Mouse (Mus musculus) intestine, embryonic 14.5 days (tissue): ENCODE measurements at regions not wholly inside any gene's neighbourhood (a gene's known extent, or its start where the extent isn't known, plus 50 kb on each side); places are given as distances from the start of the nearest gene placed in this dataset.
"Not testable (repeated sequence)": the region's sequence is repeated elsewhere in the genome, so short reads cannot be mapped to it uniquely, and the experiment has no call there.

Source experiments
- ATAC-seq: fragments of 200-750 bp; cut with Nextera tagmentation; replicated peaks from 2 replicates; pipeline ENCODE4 v1.8.0; 2017; ENCODE audit warnings: low read depth, moderate number of reproducible peaks, moderate TSS enrichment, moderate library complexity; ENCODE audit not compliant: low FRiP score, low TSS enrichment
- DNase-seq: peaks from one replicate; pipeline ENCODE4 v3.0.0-alpha.2; 2018; ENCODE audit warnings: low spot score
- H3K27ac ChIP-seq: fragments of 300-500 bp; sonication (generic); 2 replicates; pipeline ENCODE4 v1.5.1; 2014; ENCODE audit warnings: low read depth, mild to moderate bottlenecking, control low read depth
- H3K27me3 ChIP-seq: fragments of 300-500 bp; sonication (generic); replicated peaks from 2 replicates; pipeline ENCODE4 v1.6.1; 2014; ENCODE audit warnings: low read length, control low read depth; ENCODE audit not compliant: control insufficient read depth, insufficient read depth
- H3K36me3 ChIP-seq: fragments of 300-500 bp; sonication (generic); 2 replicates; pipeline ENCODE4 v1.6.1; 2014; ENCODE audit warnings: low read length, control low read depth; ENCODE audit not compliant: control insufficient read depth, insufficient read depth
- H3K4me1 ChIP-seq: fragments of 300-500 bp; sonication (generic); replicated peaks from 2 replicates; pipeline ENCODE4 v1.6.1; 2014; ENCODE audit warnings: low read length, control low read depth, mixed read lengths; ENCODE audit not compliant: control insufficient read depth, insufficient read depth
- H3K4me2 ChIP-seq: fragments of 300-500 bp; sonication (generic); 2 replicates; pipeline ENCODE4 v1.6.1; 2014; ENCODE audit warnings: low read length
- H3K4me3 ChIP-seq: fragments of 300-500 bp; sonication (generic); 2 replicates; pipeline ENCODE4 v1.5.1; 2014; ENCODE audit warnings: low read depth, low read length, control low read depth, mixed read lengths
- H3K9ac ChIP-seq: fragments of 300-500 bp; sonication (generic); 2 replicates; pipeline ENCODE4 v1.6.1; 2014; ENCODE audit warnings: mild to moderate bottlenecking, low read length
- H3K9me3 ChIP-seq: fragments of 300-500 bp; sonication (generic); 2 replicates; pipeline ENCODE4 v1.6.1; 2016; ENCODE audit warnings: low read length, control low read depth; ENCODE audit not compliant: control insufficient read depth
- WGBS: fragments of 180-500 bp; shearing (Covaris S2); extraction: QIAGEN DNeasy Blood & Tissue Kit; methylation state at CpG from one replicate; pipeline ENCODE4 v1.1.7; 2014; 5-methylcytosine and 5-hydroxymethylcytosine counted together

GRCm38 (mm10) chr8:20151317-20152047 is 211.5 kb downstream of the Gm15319 start:
- not testable (repeated sequence) for H3K9ac ChIP-seq, H3K27ac ChIP-seq, H3K4me1 ChIP-seq, H3K4me3 ChIP-seq, H3K27me3 ChIP-seq, H3K36me3 ChIP-seq, H3K4me2 ChIP-seq, DNase-seq, ATAC-seq, H3K9me3 ChIP-seq
- WGBS = 85% methylated on average over 6 of the region's 11 CpGs

- not testable (repeated sequence) for H3K9ac ChIP-seq, H3K36me3 ChIP-seq, H3K4me2 ChIP-seq, H3K4me3 ChIP-seq, DNase-seq, H3K9me3 ChIP-seq, H3K27me3 ChIP-seq, ATAC-seq, H3K4me1 ChIP-seq, H3K27ac ChIP-seq
- 97% methylated on average over 1 of the region's 1 CpGs for WGBS
These were observed 208.9 kb downstream of the Gm15319 start for GRCm38 (mm10) chr8:20154091-20154490.
